Mouse (Mus musculus): ENCODE measurements around the gene 2210010C04Rik. TPM values are rescaled to one million over a fixed set of nuclear protein-coding genes. Genes with fewer than 3 reads are reported as not detected.

2210010C04Rik gene
- polyA plus RNA-seq, 1 experiment from 2014 or later: not detected

- WGBS: 90% methylated on average over 1 of the region's 1 CpGs
Measured at GRCm38 (mm10) chr6:41047961-41048360, 12.7 kb upstream of the 2210010C04Rik start.

GRCm38 (mm10) chr6:41047202-41047601, 11.9 kb upstream of the 2210010C04Rik start:
- Histone ChIP-seq H3K27me3 (no peaks in the 10 kb centered on the region), H3K27ac (no peak overlapping the region), H3K9ac (replicated peaks) (no peak overlapping the region), H3K4me3 (replicated peaks) (no peak overlapping the region), H3K36me3 (no peaks in the 10 kb centered on the region), H3K4me1 (replicated peaks) (no peaks in the 10 kb centered on the region), H3K9me3 (no peaks in the 10 kb centered on the region), H3K4me2 (replicated peaks) (no peak overlapping the region)
- no peak for ATAC-seq
- WGBS: 81% methylated on average over 1 of the region's 1 CpGs

More at GRCm38 (mm10) chr6:41047961-41048360, 12.7 kb upstream of the 2210010C04Rik start:
- Histone ChIP-seq H3K36me3 (no peaks in the 10 kb centered on the region), H3K27me3 (no peaks in the 10 kb centered on the region), H3K9me3 (no peaks in the 10 kb centered on the region), H3K9ac (replicated peaks) (no peak overlapping the region), H3K4me1 (replicated peaks) (no peaks in the 10 kb centered on the region), H3K4me3 (replicated peaks) (no peak overlapping the region), H3K27ac (no peak overlapping the region), H3K4me2 (replicated peaks) (no peak overlapping the region)
- no peak for ATAC-seq

- Histone ChIP-seq H3K27me3 (no peaks in the 10 kb centered on the region), H3K4me2 (replicated peaks) (no peak overlapping the region), H3K36me3 (no peaks in the 10 kb centered on the region), H3K4me1 (replicated peaks) (no peaks in the 10 kb centered on the region), H3K4me3 (replicated peaks) (no peak overlapping the region), H3K9ac (replicated peaks) (no peak overlapping the region), H3K9me3 (no peaks in the 10 kb centered on the region), H3K27ac (no peak overlapping the region)
- no peak for ATAC-seq
- 72% methylated on average over 2 of the region's 2 CpGs for WGBS
Measured at GRCm38 (mm10) chr6:41046553-41046952, 11.2 kb upstream of the 2210010C04Rik start.

DNA sequence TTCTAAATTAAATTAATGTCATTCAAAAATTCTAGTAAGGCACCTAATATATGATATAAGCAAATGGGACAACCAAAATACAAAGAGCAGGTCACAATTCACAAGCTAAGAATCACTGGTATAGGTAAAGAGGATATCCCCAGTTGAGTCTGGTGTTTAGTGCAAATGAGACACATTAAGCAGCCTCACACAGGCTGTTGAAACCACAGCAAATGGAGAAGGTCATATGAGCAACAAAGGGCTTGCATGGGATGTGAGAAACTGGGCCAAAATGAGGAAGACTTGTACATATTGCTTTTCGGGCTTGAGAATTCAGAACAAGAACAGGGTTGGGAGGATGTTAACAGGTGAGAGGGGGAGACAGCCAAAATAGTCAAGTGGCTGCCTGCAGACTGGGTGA, 9.4 kb upstream of the 2210010C04Rik start:
- H3K9ac ChIP-seq (replicated peaks): no peak overlapping the region
- no peaks in the 10 kb centered on the region for H3K9me3 ChIP-seq
- H3K4me3 ChIP-seq (replicated peaks): no peak overlapping the region
- ATAC-seq: no peak
- H3K4me1 ChIP-seq (replicated peaks): no peaks in the 10 kb centered on the region
- H3K36me3 ChIP-seq: no peaks in the 10 kb centered on the region
- no peak overlapping the region for H3K4me2 ChIP-seq (replicated peaks)
- 80% methylated on average over 1 of the region's 1 CpGs for WGBS
- H3K27me3 ChIP-seq: no peaks in the 10 kb centered on the region
- no peak overlapping the region for H3K27ac ChIP-seq

DNA sequence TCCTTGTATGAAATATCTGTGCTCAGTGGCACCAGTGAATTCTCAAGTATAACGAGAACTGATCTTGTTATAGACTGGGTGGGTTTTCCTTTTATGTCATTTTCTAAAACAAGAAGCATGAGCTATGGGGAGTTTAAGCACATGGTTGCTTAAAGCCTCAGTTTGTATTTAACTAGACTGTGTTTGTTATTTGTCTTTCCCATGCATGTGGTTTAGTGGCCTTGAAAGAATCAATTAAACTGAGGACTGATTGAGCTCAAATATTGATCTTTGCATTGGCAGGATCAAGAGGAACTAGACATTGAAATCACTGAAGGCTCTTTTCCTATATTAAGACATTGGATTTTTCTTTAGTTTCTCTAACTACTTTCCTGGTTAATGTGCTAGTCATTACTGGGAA, 9.0 kb upstream of the 2210010C04Rik start:
- Histone ChIP-seq H3K27me3 (no peaks in the 10 kb centered on the region), H3K9ac (replicated peaks) (no peak overlapping the region), H3K4me1 (replicated peaks) (no peaks in the 10 kb centered on the region), H3K4me3 (replicated peaks) (no peak overlapping the region), H3K27ac (no peak overlapping the region), H3K9me3 (no peaks in the 10 kb centered on the region), H3K4me2 (replicated peaks) (no peak overlapping the region), H3K36me3 (no peaks in the 10 kb centered on the region)
- no peak for ATAC-seq
- WGBS: 89% methylated on average over 1 of the region's 1 CpGs

GRCm38 (mm10) chr6:41032802-41033201, 2.5 kb downstream of the 2210010C04Rik start:
- H3K9me3 ChIP-seq: no peaks in the 10 kb centered on the region
- H3K4me3 ChIP-seq (replicated peaks): no peak overlapping the region
- H3K36me3 ChIP-seq: no peaks in the 10 kb centered on the region
- H3K4me1 ChIP-seq (replicated peaks): no peaks in the 10 kb centered on the region
- no peak overlapping the region for H3K9ac ChIP-seq (replicated peaks)
- no peak overlapping the region for H3K27ac ChIP-seq
- H3K4me2 ChIP-seq (replicated peaks): no peak overlapping the region
- WGBS: 87% methylated on average over 6 of the region's 6 CpGs
- no peaks in the 10 kb centered on the region for H3K27me3 ChIP-seq
- no peak for ATAC-seq

- WGBS: 82% methylated on average over 3 of the region's 3 CpGs
- Histone ChIP-seq H3K4me1 (replicated peaks) (no peaks in the 10 kb centered on the region), H3K4me3 (replicated peaks) (no peak overlapping the region)
Measured at GRCm38 (mm10) chr6:41032231-41032630, 3.1 kb downstream of the 2210010C04Rik start.

DNA sequence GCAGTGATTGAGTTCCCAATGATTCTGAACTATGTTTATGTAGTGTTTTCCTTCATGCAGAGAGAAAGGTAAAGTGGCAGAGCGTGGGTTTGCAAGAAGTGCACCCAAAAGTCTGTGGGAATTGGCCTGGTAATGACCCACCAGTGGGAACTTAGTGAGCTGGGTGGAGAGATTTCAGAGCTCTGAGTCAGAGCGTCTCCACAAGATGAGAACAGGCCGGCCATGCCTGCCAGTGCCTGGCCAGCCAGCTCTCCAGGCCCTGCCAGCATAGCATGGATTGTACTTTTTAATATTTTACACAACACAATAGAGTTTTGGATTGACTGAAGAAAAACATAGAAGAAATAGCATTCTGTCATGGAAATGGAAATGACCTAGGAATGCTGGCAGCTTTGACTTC, 4.5 kb downstream of the 2210010C04Rik start:
- Histone ChIP-seq H3K27me3 (no peaks in the 10 kb centered on the region), H3K9me3 (no peaks in the 10 kb centered on the region), H3K9ac (replicated peaks) (no peak overlapping the region), H3K27ac (no peak overlapping the region), H3K4me2 (replicated peaks) (no peak overlapping the region), H3K4me3 (replicated peaks) (no peak overlapping the region), H3K4me1 (replicated peaks) (no peaks in the 10 kb centered on the region), H3K36me3 (no peaks in the 10 kb centered on the region)
- no peak for ATAC-seq
- WGBS: 93% methylated on average over 3 of the region's 3 CpGs

More at GRCm38 (mm10) chr6:41032231-41032630, 3.1 kb downstream of the 2210010C04Rik start:
- Histone ChIP-seq H3K9me3 (no peaks in the 10 kb centered on the region), H3K36me3 (no peaks in the 10 kb centered on the region), H3K27ac (no peak overlapping the region), H3K27me3 (no peaks in the 10 kb centered on the region), H3K9ac (replicated peaks) (no peak overlapping the region), H3K4me2 (replicated peaks) (no peak overlapping the region)
- no peak for ATAC-seq

DNA sequence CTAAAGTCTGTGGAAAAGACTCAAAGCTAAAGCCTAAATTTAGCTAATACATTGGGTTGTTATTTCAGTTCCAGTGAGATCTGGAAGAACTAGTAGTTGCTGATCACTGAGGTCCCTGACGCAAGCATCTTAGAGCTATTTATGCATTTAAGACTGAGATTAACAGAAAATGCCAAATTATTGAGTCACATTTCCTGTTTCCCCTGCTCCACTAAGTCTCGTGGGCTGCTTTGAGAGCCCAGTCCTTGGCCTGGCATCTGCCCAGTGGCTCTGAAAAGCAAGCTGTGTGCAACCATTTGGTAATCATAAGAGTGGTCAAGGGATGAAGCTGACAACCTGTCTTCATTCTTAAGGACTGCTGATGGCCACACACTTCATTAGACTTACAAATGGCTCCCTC, 8.3 kb downstream of the 2210010C04Rik start:
- H3K9me3 ChIP-seq: no peaks in the 10 kb centered on the region
- no peak overlapping the region for H3K4me2 ChIP-seq (replicated peaks)
- no peak overlapping the region for H3K27ac ChIP-seq
- no peak for ATAC-seq
- no peaks in the 10 kb centered on the region for H3K27me3 ChIP-seq
- H3K36me3 ChIP-seq: no peaks in the 10 kb centered on the region
- WGBS: 44% methylated on average over 2 of the region's 2 CpGs
- H3K4me1 ChIP-seq (replicated peaks): no peaks in the 10 kb centered on the region
- H3K9ac ChIP-seq (replicated peaks): no peak overlapping the region
- H3K4me3 ChIP-seq (replicated peaks): no peak overlapping the region

GRCm38 (mm10) chr6:41025873-41026650, 9.2 kb downstream of the 2210010C04Rik start:
- Histone ChIP-seq H3K4me3 (replicated peaks) (no peak overlapping the region), H3K9me3 (no peaks in the 10 kb centered on the region), H3K4me2 (replicated peaks) (no peak overlapping the region), H3K27me3 (no peaks in the 10 kb centered on the region), H3K27ac (no peak overlapping the region), H3K36me3 (no peaks in the 10 kb centered on the region), H3K9ac (replicated peaks) (no peak overlapping the region), H3K4me1 (replicated peaks) (no peaks in the 10 kb centered on the region)
- ATAC-seq: no peak
- 78% methylated on average over 2 of the region's 2 CpGs for WGBS

- Histone ChIP-seq H3K36me3 (no peaks in the 10 kb centered on the region), H3K9ac (replicated peaks) (no peak overlapping the region), H3K27me3 (no peaks in the 10 kb centered on the region), H3K4me1 (replicated peaks) (no peaks in the 10 kb centered on the region), H3K9me3 (no peaks in the 10 kb centered on the region), H3K27ac (no peak overlapping the region), H3K4me2 (replicated peaks) (no peak overlapping the region), H3K4me3 (replicated peaks) (no peak overlapping the region)
- no peak for ATAC-seq
- 82% methylated on average over 2 of the region's 2 CpGs for WGBS
Measured at GRCm38 (mm10) chr6:41019140-41019539, 16.2 kb downstream of the 2210010C04Rik start.

- no peak for ATAC-seq
- no peaks in the 10 kb centered on the region for H3K36me3 ChIP-seq
- H3K4me2 ChIP-seq (replicated peaks): no peak overlapping the region
- 80% methylated on average over 2 of the region's 2 CpGs for WGBS
- H3K27ac ChIP-seq: no peak overlapping the region
- H3K27me3 ChIP-seq: no peaks in the 10 kb centered on the region
- H3K9ac ChIP-seq (replicated peaks): no peak overlapping the region
- H3K4me1 ChIP-seq (replicated peaks): no peaks in the 10 kb centered on the region
- no peaks in the 10 kb centered on the region for H3K9me3 ChIP-seq
- H3K4me3 ChIP-seq (replicated peaks): no peak overlapping the region
Measured at GRCm38 (mm10) chr6:41018629-41019028, 16.7 kb downstream of the 2210010C04Rik start.

GRCm38 (mm10) chr6:41015065-41015464, 20.2 kb downstream of the 2210010C04Rik start:
- WGBS: 75% methylated on average over 4 of the region's 4 CpGs
- Histone ChIP-seq H3K4me1 (replicated peaks) (no peaks in the 10 kb centered on the region), H3K4me3 (replicated peaks) (no peak overlapping the region), H3K36me3 (no peaks in the 10 kb centered on the region), H3K27me3 (no peaks in the 10 kb centered on the region), H3K27ac (no peak overlapping the region), H3K4me2 (replicated peaks) (no peak overlapping the region), H3K9me3 (no peaks in the 10 kb centered on the region), H3K9ac (replicated peaks) (no peak overlapping the region)
- no peak for ATAC-seq
